Mouse (Mus musculus) small intestine, adult 2 months (tissue): Measurements from ENCODE around the gene Gm20547. TPM values are rescaled to one million over a fixed set of nuclear protein-coding genes. Genes with fewer than 3 reads are reported as not detected.
A peak's percentile ranks its signal among the peaks of the same experiment; 100 is the strongest.

Experiments
- H3K27ac ChIP-seq: fragments of 200-500 bp; 2 replicates; pipeline ENCODE4 v1.5.1; 2012; ENCODE audit warnings: low read depth, low read length, control low read depth, inconsistent platforms; ENCODE audit not compliant: insufficient read depth
- H3K27me3 ChIP-seq: fragments of 200-500 bp; 2 replicates; pipeline ENCODE4 v1.6.1; 2012; ENCODE audit warnings: mild to moderate bottlenecking, moderate library complexity, low read length, inconsistent platforms; ENCODE audit not compliant: control insufficient read depth, insufficient read depth
- H3K36me3 ChIP-seq: fragments of 200-500 bp; 2 replicates; pipeline ENCODE4 v1.6.1; 2012; ENCODE audit warnings: mild to moderate bottlenecking, low read length, control low read depth, inconsistent platforms; ENCODE audit not compliant: control insufficient read depth, insufficient read depth
- H3K4me1 ChIP-seq: fragments of 200-500 bp; 2 replicates; pipeline ENCODE4 v1.6.1; 2012; ENCODE audit warnings: low read length, inconsistent platforms, mixed read lengths; ENCODE audit not compliant: control insufficient read depth, insufficient read depth, insufficient read length
- H3K4me3 ChIP-seq: fragments of 200-500 bp; 2 replicates; pipeline ENCODE4 v1.5.1; 2012; ENCODE audit warnings: low read depth, mild to moderate bottlenecking, control low read depth, inconsistent platforms, low read length, moderate library complexity
- CTCF ChIP-seq: fragments of 200-500 bp; IDR thresholded peaks from 2 replicates; pipeline ENCODE4 v1.5.1; 2012; ENCODE audit warnings: low read depth, mild to moderate bottlenecking, control low read depth, inconsistent platforms, low read length, moderate library complexity, mixed read lengths; ENCODE audit not compliant: insufficient replicate concordance, insufficient read length; ENCODE audit errors: extremely low read depth
- POLR2A ChIP-seq: fragments of 200-500 bp; IDR thresholded peaks from 2 replicates; pipeline ENCODE4 v1.6.1; 2012; ENCODE audit warnings: low read depth, mild to moderate bottlenecking, control low read depth, inconsistent platforms, low read length, moderate library complexity
- WGBS: fragments of 180-500 bp; shearing (Covaris S2); methylation state at CpG from one replicate; pipeline ENCODE4 v1.1.7; 2018; 5-methylcytosine and 5-hydroxymethylcytosine counted together
- polyA plus RNA-seq: library from polyadenylated mRNA; depleted of rRNA; stranded (reverse); fragments of >200 nt; gene quantifications from 2 replicates; pipeline ENCODE4 v1.2.3, GENCODE M21; 2012

Gm20547 gene
- polyA plus RNA-seq, 1 experiment = not detected

DNA sequence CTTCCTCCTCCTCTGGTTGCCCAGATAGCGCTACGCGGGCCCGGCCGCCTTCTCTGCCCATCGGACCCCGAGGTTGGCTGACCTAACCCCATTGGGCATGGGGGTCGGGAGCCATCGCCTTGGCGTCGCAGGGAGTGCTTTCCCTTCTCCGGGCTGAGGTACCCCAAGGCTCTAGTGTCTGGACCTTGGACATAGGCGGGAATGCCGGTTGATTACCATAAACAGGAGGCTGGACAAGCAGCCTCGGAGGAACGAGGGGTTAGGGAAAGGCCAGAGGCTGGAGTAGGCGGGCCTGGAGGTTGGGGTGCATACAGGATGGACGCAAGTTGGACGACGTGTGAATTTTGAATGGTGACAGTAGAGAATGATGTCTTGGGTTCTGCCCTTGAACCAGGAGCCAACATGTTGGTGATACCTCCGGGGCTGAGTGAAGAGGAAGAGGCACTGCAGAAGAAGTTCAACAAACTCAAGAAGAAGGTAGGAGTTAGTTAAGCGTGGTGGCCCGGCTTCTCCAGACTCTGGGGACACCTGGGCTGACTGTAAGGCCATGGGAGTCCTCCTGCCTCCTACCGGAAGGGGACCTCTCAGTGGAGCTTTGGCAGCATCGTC is 31.2 kb downstream of the Gm20547 start:
- WGBS = 2% methylated on average over 25 of the region's 25 CpGs
- H3K27ac ChIP-seq = peak overlapping the region; percentile 60
- peak overlapping the region; percentile 74 for H3K4me3 ChIP-seq
- peaks cover 43% of the 10 kb centered on the region for H3K36me3 ChIP-seq
- TF ChIP-seq CTCF = no peak
- TF ChIP-seq POLR2A = no peak
- H3K4me1 ChIP-seq = peaks cover 7% of the 10 kb centered on the region; the same call in 1 of the 2 replicates
- H3K27me3 ChIP-seq = no peaks in the 10 kb centered on the region

DNA sequence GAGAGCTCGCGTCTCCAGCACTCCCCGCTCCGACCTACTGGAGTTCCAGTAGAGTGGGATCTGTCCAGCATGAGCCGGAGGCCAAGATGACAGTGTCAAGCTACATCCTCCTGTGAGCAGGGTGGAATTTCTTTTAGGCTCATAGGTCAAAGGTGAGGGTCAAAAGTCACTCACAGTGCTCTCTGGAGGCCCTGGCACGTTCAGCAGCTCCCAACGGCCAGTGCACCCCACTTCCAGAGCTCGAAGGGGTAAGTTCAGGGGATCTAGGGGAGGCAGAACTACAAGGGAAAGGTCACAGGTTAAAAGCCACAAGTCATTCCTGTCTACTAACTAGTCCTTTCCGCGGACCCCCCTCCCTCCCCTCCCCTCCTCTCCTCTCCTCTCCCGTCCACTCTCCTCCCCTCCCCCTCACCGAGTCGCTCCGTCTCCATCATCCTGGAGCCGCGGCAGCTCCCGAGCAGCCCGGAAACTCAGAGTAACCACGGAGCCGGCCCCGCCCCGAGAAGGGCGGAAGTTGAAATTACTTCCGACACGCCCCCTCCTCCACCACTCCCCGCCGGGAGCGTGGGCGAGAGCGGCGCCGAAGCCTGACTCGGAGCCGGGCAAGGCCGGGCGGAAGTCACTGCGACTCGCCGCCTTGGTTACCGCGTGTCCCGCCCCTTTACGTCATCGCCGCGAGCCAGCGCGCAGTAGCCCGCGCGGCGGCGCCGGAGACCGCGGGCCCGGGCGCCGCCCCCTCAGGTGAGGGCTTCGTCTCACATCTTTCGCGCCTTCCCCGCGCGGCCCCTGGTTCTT is 31.9 kb downstream of the Gm20547 start, which contains the start of the genes Skiv2l and Nelfe:
Gene Skiv2l, minus strand, starts transcription at position 489 of the 795 bp plus-strand sequence.
Gene Nelfe, plus strand, starts transcription at position 670 of the 795 bp plus-strand sequence.
- peak within 1 kb of the TSS; percentile 74 for H3K4me3 ChIP-seq
- WGBS = under 1% methylated on average over 65 of the region's 65 CpGs
- H3K4me1 ChIP-seq = peaks cover 7% of the 10 kb centered on the region; the same call in 1 of the 2 replicates
- TF ChIP-seq CTCF (no peak), POLR2A (peak; percentile 61)
- H3K27me3 ChIP-seq = no peaks in the 10 kb centered on the region
- H3K36me3 ChIP-seq = peaks cover 42% of the 10 kb centered on the region
- peak within 1 kb of the TSS; percentile 60 for H3K27ac ChIP-seq

DNA sequence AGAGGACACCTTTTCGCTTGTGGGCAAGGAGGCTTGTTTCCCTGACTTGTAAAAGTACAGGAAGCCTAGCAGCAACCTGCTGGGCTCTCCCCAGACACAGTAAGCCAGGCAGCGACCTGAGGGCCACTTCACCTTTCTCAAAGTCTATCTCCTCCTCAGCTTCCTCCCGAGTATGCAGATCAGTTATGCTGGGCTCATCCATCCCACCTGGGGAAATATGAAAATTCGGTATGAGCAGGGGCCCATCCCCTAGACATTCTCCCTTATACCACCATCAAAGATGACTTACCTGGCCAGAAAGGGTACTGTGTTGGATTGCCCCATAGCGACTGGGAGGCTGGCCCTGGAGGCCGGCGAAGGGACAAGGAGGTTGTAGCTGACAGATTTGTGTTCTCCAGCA is 34.2 kb downstream of the Gm20547 start:
- no peak overlapping the region for H3K27ac ChIP-seq
- TF ChIP-seq POLR2A (no peak), CTCF (no peak)
- WGBS = 92% methylated on average over 7 of the region's 7 CpGs
- peaks cover 50% of the 10 kb centered on the region for H3K36me3 ChIP-seq
- no peak overlapping the region for H3K4me3 ChIP-seq
- no peaks in the 10 kb centered on the region for H3K27me3 ChIP-seq
- peaks cover 7% of the 10 kb centered on the region; the same call in 1 of the 2 replicates for H3K4me1 ChIP-seq

GRCm38 (mm10) chr17:34847192-34847591 is 34.6 kb downstream of the Gm20547 start:
- H3K4me3 ChIP-seq = no peak overlapping the region
- H3K4me1 ChIP-seq = peaks cover 7% of the 10 kb centered on the region; the same call in 1 of the 2 replicates
- peaks cover 50% of the 10 kb centered on the region for H3K36me3 ChIP-seq
- TF ChIP-seq POLR2A (no peak), CTCF (no peak)
- H3K27me3 ChIP-seq = no peaks in the 10 kb centered on the region
- WGBS = 88% methylated on average over 6 of the region's 6 CpGs
- no peak overlapping the region for H3K27ac ChIP-seq

GRCm38 (mm10) chr17:34844884-34845283 is 37.0 kb downstream of the Gm20547 start:
- Histone ChIP-seq H3K4me3 (no peak overlapping the region), H3K27ac (no peak overlapping the region), H3K4me1 (peaks cover 3% of the 10 kb centered on the region), H3K27me3 (no peaks in the 10 kb centered on the region), H3K36me3 (peaks cover 67% of the 10 kb centered on the region)
- TF ChIP-seq CTCF = no peak
- no peak for TF ChIP-seq POLR2A
- 94% methylated on average over 13 of the region's 13 CpGs for WGBS

- TF ChIP-seq POLR2A (no peak), CTCF (no peak)
- no peak overlapping the region for H3K27ac ChIP-seq
- H3K27me3 ChIP-seq = no peaks in the 10 kb centered on the region
- peaks cover 11% of the 10 kb centered on the region for H3K4me1 ChIP-seq
- peaks cover 58% of the 10 kb centered on the region for H3K36me3 ChIP-seq
- no peak overlapping the region for H3K4me3 ChIP-seq
- 76% methylated on average over 6 of the region's 6 CpGs for WGBS
These were observed 41.0 kb downstream of the Gm20547 start for GRCm38 (mm10) chr17:34840736-34841307.

DNA sequence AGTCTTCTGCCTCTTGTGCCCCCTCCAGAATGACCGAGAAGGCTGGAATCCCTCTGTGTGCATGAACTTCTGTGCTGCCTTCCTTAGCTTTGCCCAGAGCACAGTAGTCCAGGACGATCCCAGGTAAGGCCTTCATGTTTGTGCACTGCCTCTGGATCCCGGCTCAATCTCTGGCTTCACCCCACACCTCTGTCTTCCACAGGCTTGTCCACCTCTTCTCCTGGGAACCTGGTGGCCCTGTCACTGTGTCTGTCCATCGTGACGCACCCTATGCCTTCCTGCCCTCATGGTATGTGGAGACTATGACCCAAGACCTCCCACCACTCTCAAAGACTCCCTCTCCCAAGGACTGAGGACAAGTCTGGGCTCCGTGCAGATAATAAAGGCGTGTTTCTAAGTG is 43.1 kb downstream of the Gm20547 start:
- no peak overlapping the region for H3K4me3 ChIP-seq
- peaks cover 45% of the 10 kb centered on the region for H3K36me3 ChIP-seq
- H3K27ac ChIP-seq = no peak overlapping the region
- WGBS = 87% methylated on average over 7 of the region's 7 CpGs
- H3K4me1 ChIP-seq = peaks cover 11% of the 10 kb centered on the region
- TF ChIP-seq CTCF (no peak), POLR2A (no peak)
- H3K27me3 ChIP-seq = no peaks in the 10 kb centered on the region
